Comparison of ENCODE assay signal across 22 mouse cellular contexts in the genomic region with DNA sequence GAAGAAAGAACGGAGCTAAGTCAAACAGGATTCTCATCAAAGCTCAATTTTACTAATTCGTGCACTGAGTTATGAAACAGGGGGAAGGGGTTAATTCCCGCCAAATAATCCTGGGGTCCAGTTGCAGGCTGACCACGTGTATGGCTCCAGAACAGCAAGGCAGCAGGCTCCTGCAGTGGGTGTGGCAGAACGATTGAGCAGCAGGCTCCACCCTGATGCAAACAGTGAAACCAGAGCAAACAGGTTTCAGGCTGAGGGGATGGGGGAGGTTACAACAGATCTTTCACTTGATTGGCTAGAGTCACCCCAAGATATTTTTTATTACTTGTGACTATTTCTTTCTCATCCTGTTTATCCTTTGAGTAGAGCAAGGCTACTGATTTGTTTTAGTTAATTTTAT.
"Had no signal": no experiment of that assay in that cellular context is flagged by ENCODE, and none has a peak within 500 bp of the region (broad histone marks: within the 10 kb centered on the region; RNA-seq: fewer than 3 reads in every experiment).

No protein-coding gene starts in this region.

- H3K36me3 ChIP-seq: heart, embryonic 13.5 days; heart, embryonic 15.5 days; hindbrain, embryonic 13.5 days; hindbrain, embryonic 15.5 days; limb, embryonic 10.5 days; limb, embryonic 12.5 days; liver, embryonic 13.5 days had no signal

- H3K27ac ChIP-seq: heart, adult 2 months; heart, embryonic 13.5 days; heart, embryonic 15.5 days; hindbrain, embryonic 13.5 days; hindbrain, embryonic 15.5 days; hindbrain, postnatal 0 days; layer of hippocampus, adult 2 months; left cerebral cortex, adult 2 months; limb, embryonic 10.5 days; limb, embryonic 12.5 days; liver, embryonic 13.5 days had no signal

- H3K9me3 ChIP-seq: heart, embryonic 15.5 days; hindbrain, embryonic 13.5 days; hindbrain, embryonic 15.5 days; limb, embryonic 10.5 days; limb, embryonic 12.5 days; liver, embryonic 13.5 days had no signal

- H3K4me1 ChIP-seq: hindbrain, embryonic 13.5 days; hindbrain, embryonic 15.5 days; limb, embryonic 10.5 days; limb, embryonic 12.5 days; liver, embryonic 13.5 days had no signal

- DNase-seq: gastrocnemius, postnatal 14 days; gastrocnemius, postnatal 36 days; heart, adult 11 months; heart, adult 2 months; heart, postnatal 14 days; heart, postnatal 36 days; kidney, adult 11 months; kidney, adult 8-10 months; kidney, postnatal 10 days; kidney, postnatal 25 days; kidney, postnatal 4 days; liver; liver, embryonic 13.5 days had no signal

- H3K4me3 ChIP-seq: heart, adult 2 months; heart, embryonic 13.5 days; heart, embryonic 15.5 days; hindbrain, embryonic 13.5 days; hindbrain, embryonic 15.5 days; layer of hippocampus, adult 2 months; left cerebral cortex, adult 2 months; limb, embryonic 10.5 days; limb, embryonic 12.5 days; liver, embryonic 13.5 days had no signal

- H3K9ac ChIP-seq: heart, embryonic 13.5 days; heart, embryonic 15.5 days; hindbrain, embryonic 13.5 days; hindbrain, embryonic 15.5 days; limb, embryonic 12.5 days; liver, embryonic 13.5 days had no signal
